Mouse (Mus musculus) hindbrain, embryonic 14.5 days (tissue): ENCODE measurements around the gene Wdr48. TPM values are rescaled to one million over a fixed set of nuclear protein-coding genes. Genes with fewer than 3 reads are reported as not detected.

Source experiments
- ATAC-seq: fragments of 200-750 bp; cut with Nextera tagmentation; 2 replicates; pipeline ENCODE4 v1.8.0; 2017; ENCODE audit warnings: moderate number of reproducible peaks, mild to moderate bottlenecking, moderate TSS enrichment, moderate library complexity; ENCODE audit not compliant: low FRiP score
- DNase-seq: peaks from one replicate; pipeline ENCODE4 v3.0.0-alpha.2; 2015; ENCODE audit warnings: low spot score
- H3K27ac ChIP-seq: fragments of 300-500 bp; sonication (generic); 2 replicates; pipeline ENCODE4 v1.5.1; 2014; ENCODE audit warnings: mild to moderate bottlenecking, moderate library complexity
- H3K27me3 ChIP-seq: fragments of 300-500 bp; sonication (generic); 2 replicates; pipeline ENCODE4 v1.6.1; 2014; ENCODE audit warnings: mild to moderate bottlenecking, low read length, mixed read lengths; ENCODE audit not compliant: control insufficient read depth, insufficient read depth
- H3K36me3 ChIP-seq: fragments of 300-500 bp; sonication (generic); replicated peaks from 2 replicates; pipeline ENCODE4 v1.6.1; 2014; ENCODE audit not compliant: control insufficient read depth, insufficient read depth
- H3K4me1 ChIP-seq: fragments of 300-500 bp; sonication (generic); replicated peaks from 2 replicates; pipeline ENCODE4 v1.6.1; 2014; ENCODE audit warnings: antibody characterized with exemption, low read length, mixed read lengths; ENCODE audit not compliant: control insufficient read depth, insufficient read depth
- H3K4me2 ChIP-seq: fragments of 300-500 bp; sonication (generic); replicated peaks from 2 replicates; pipeline ENCODE4 v1.6.1; 2014; ENCODE audit warnings: mild to moderate bottlenecking, moderate library complexity
- H3K4me3 ChIP-seq: fragments of 300-500 bp; sonication (generic); replicated peaks from 2 replicates; pipeline ENCODE4 v1.5.1; 2014; ENCODE audit warnings: mild to moderate bottlenecking, low read length
- H3K9ac ChIP-seq: fragments of 300-500 bp; sonication (generic); 2 replicates; pipeline ENCODE4 v1.6.1; 2014
- H3K9me3 ChIP-seq: fragments of 300-500 bp; sonication (generic); 2 replicates; pipeline ENCODE4 v1.6.1; 2016; ENCODE audit warnings: low read length; ENCODE audit not compliant: control insufficient read depth
- WGBS: fragments of 180-500 bp; shearing (Covaris S2); extraction: QIAGEN DNeasy Blood & Tissue Kit; methylation state at CpG from one replicate; pipeline ENCODE4 v1.1.7; 2014; 5-methylcytosine and 5-hydroxymethylcytosine counted together
- polyA plus RNA-seq: library from polyadenylated mRNA; unstranded; fragments of >200 nt; fragmentation: Nextera tagmentation; extraction: Ambion mirVana; gene quantifications from 2 replicates; pipeline ENCODE4 v1.2.1, GENCODE M21; 2014

Gene Wdr48
- polyA plus RNA-seq, 1 experiment from 2014 or later: 66.9 TPM

DNA sequence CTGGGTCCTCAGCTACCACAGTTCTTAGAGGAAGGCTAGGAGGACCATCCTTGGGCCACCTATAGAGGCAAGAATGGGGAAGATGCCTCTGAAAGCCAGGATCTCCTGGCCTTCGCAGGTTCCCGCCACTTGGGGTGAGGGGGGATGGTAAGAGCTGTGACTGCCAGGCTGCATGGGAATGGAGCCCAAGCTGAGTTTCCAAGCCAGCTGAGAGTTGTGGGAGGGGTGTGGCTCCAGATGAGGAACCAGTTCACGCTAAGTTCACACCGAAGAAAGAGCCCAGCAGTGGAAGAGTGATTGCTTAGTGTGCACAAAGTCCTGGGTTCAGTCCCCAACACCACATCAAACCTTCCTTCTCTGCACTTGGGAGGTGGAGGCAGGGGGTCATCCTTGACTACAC lies 67.5 kb downstream of the Wdr48 start:
- H3K4me3 ChIP-seq: no peak overlapping the region
- ATAC-seq: no peak
- H3K36me3 ChIP-seq: no peaks in the 10 kb centered on the region
- H3K27ac ChIP-seq: no peak overlapping the region
- H3K4me1 ChIP-seq: peaks cover 4% of the 10 kb centered on the region; the same call in 1 of the 2 replicates
- no peak for DNase-seq
- no peaks in the 10 kb centered on the region for H3K27me3 ChIP-seq
- H3K9me3 ChIP-seq: no peaks in the 10 kb centered on the region
- H3K9ac ChIP-seq: no peak overlapping the region
- no peak overlapping the region for H3K4me2 ChIP-seq
- 77% methylated on average over 4 of the region's 4 CpGs for WGBS

DNA sequence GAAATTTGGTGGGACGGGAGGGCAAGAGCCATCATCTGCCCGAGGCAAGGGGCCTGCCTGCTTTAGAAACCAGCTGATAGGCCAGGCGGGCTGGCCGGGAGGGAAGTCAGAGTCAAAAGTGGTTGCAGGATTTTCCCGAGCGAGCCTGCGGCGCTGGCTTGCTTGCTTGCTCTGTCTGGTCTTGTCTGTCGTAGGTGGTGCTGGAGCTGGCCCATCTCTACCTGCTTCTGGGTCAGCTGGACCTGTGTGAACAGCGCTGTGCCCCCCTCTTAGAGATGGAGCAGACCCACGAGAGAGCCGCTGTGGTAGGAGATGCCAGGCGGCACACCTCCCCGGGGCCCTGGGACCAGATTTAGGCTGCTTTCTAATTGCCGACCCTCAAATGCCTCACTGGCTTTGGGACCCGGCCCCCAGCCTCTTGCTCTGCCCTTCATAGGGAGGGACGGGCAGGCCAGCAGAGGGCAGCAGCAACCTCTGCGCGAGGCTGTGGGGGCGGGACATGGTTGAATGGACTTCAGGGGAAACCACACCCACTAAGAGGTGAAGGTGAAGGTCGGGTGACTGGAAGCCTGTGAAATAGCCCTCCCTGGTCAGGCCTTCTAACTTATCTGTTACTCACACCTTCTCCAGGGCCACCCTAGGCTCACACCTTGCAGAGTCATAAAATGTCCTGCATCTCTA lies 68.4 kb downstream of the Wdr48 start:
- no peaks in the 10 kb centered on the region for H3K36me3 ChIP-seq
- no peaks in the 10 kb centered on the region for H3K9me3 ChIP-seq
- H3K27ac ChIP-seq: no peak overlapping the region
- WGBS: 17% methylated on average over 21 of the region's 21 CpGs
- H3K27me3 ChIP-seq: no peaks in the 10 kb centered on the region
- no peak overlapping the region for H3K4me2 ChIP-seq
- H3K4me1 ChIP-seq: peaks cover 4% of the 10 kb centered on the region; the same call in 1 of the 2 replicates
- DNase-seq (peak; percentile 53), ATAC-seq (no peak)
- H3K4me3 ChIP-seq: no peak overlapping the region
- no peak overlapping the region for H3K9ac ChIP-seq

DNA sequence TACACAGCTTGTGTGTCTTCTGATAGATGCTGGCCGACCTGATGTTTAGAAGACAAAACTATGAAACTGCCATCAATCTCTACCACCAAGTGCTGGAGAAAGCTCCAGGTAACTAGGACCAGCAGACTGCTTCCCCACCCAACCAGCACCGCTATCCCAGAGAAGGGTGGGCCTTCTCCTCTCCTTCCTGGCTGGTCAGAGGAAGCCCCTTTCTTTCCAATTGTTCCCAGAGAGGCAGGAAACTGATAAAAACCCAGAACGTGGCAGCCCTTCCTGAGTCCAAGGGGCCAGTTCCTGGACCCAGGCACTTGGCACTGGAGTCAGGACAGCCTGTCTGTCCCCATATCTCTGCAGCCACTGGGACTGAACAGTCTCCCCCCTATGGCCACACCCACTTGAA lies 69.5 kb downstream of the Wdr48 start:
- 83% methylated on average over 3 of the region's 3 CpGs for WGBS
- Histone ChIP-seq H3K9ac (no peak overlapping the region), H3K4me2 (no peak overlapping the region), H3K27me3 (no peaks in the 10 kb centered on the region), H3K4me1 (peaks cover 4% of the 10 kb centered on the region; the same call in 1 of the 2 replicates), H3K27ac (no peak overlapping the region), H3K9me3 (no peaks in the 10 kb centered on the region), H3K36me3 (no peaks in the 10 kb centered on the region), H3K4me3 (no peak overlapping the region)
- DNase-seq: no peak
- ATAC-seq: no peak

DNA sequence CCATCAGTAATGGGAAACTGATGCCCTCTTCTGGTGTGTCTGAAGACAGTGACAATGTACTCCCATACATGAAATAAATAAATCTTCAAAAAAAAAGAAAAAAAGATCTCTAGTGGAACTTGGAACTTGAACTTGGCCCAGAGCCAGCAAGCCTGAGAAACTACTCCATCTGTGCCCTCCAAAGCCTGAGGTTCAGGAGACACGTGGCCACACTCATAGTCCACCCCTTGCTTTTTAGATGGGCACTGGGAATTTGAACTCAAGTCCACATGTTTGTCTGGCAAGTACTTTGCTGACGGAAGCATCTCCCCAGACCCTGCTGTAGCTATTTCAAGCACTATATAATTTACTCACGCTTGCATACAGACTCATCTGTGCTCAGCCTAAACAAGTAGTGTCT lies 70.5 kb downstream of the Wdr48 start:
- no peaks in the 10 kb centered on the region for H3K9me3 ChIP-seq
- peaks cover 4% of the 10 kb centered on the region; the same call in 1 of the 2 replicates for H3K4me1 ChIP-seq
- no peak overlapping the region for H3K4me2 ChIP-seq
- WGBS: 77% methylated on average over 3 of the region's 3 CpGs
- no peak overlapping the region for H3K4me3 ChIP-seq
- DNase-seq (no peak), ATAC-seq (no peak)
- H3K9ac ChIP-seq: no peak overlapping the region
- no peaks in the 10 kb centered on the region for H3K36me3 ChIP-seq
- H3K27me3 ChIP-seq: no peaks in the 10 kb centered on the region
- H3K27ac ChIP-seq: no peak overlapping the region

DNA sequence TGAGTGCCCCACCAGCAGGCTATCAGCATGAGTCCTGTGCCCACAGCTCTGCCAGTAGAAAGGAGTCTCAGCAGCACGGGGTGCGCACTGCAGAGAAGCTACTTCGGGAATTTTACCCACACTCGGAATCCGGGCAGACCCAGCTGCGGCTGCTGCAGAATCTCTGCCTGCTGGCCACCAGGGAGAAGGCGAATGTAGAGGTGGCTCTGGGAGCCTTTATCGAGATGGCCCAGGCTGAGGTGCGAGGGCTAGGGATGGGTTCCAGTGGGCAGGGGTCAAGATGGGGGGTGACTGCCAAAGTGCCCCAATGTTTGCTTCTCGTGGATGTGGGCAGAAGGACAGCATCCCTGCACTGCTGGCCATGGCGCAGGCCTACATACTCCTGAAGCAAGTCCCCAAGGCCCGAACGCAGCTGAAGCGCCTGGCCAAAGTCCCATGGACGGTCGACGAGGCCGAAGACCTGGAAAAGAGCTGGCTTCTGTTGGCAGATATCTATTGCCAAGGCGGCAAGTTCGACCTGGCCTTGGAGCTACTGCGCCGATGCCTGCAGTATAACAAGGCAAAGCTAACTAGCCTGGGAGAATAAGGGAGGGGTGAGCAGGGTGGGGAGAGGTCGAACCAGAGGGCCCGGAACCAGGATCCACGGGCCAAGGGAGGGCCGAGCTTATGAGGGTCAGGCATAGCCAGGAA lies 71.7 kb downstream of the Wdr48 start:
- no peak overlapping the region for H3K4me2 ChIP-seq
- no peak for ATAC-seq
- H3K4me3 ChIP-seq: no peak overlapping the region
- DNase-seq: no peak
- H3K9ac ChIP-seq: no peak overlapping the region
- 88% methylated on average over 26 of the region's 26 CpGs for WGBS
- H3K27me3 ChIP-seq: no peaks in the 10 kb centered on the region
- peaks cover 12% of the 10 kb centered on the region for H3K4me1 ChIP-seq
- H3K36me3 ChIP-seq: no peaks in the 10 kb centered on the region
- no peak overlapping the region for H3K27ac ChIP-seq
- H3K9me3 ChIP-seq: no peaks in the 10 kb centered on the region

DNA sequence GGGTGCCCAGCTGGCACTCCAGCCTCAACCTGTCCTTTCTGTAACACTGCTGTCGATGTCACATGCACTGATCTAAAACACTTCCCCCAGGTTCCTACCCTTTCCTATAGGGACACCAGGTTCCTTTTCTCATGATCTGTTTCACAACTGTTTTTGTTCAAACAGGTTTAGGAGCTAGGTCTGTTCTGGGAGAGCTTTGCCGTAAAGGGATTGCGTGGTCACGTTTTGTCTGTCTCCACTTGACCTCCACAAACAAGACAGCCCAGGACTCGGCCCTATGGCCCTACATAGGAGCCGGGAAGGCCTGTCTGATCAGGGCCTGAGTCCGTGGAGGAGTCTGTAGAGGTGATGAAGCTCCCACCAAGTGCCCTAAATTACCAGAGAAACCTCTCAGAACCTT lies 75.1 kb downstream of the Wdr48 start:
- Histone ChIP-seq H3K27me3 (no peaks in the 10 kb centered on the region), H3K27ac (no peak overlapping the region), H3K9me3 (no peaks in the 10 kb centered on the region), H3K4me2 (no peak overlapping the region), H3K9ac (no peak overlapping the region), H3K36me3 (no peaks in the 10 kb centered on the region), H3K4me1 (peaks cover 14% of the 10 kb centered on the region), H3K4me3 (no peak overlapping the region)
- DNase-seq: no peak
- no peak for ATAC-seq
- 83% methylated on average over 7 of the region's 7 CpGs for WGBS

DNA sequence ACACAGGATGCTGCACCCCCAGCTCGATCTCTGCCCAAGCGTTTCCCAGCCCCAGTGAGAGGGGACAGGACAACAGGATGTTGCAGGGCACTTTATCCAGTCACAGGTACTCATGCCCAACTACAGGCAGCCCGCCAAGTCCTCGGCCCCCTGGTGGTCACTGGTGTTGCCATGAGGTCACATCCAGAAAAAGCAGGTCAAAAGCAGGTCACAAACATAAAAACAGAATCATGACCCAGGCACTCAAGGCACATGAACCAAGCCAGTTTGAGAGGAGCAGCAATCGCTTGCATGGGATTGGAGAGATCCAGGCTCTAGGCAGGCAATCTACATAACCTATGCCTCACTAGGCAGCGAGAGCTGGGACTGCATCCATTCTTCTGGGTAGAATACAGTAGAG lies 75.5 kb downstream of the Wdr48 start:
- no peaks in the 10 kb centered on the region for H3K36me3 ChIP-seq
- DNase-seq (no peak), ATAC-seq (no peak; the same call in 1 of the 2 replicates)
- no peaks in the 10 kb centered on the region for H3K27me3 ChIP-seq
- no peak overlapping the region for H3K4me3 ChIP-seq
- H3K27ac ChIP-seq: peak overlapping the region; percentile 27; the same call in 1 of the 2 replicates
- 39% methylated on average over 6 of the region's 6 CpGs for WGBS
- no peak overlapping the region for H3K9ac ChIP-seq
- no peak overlapping the region for H3K4me2 ChIP-seq
- H3K4me1 ChIP-seq: peaks cover 14% of the 10 kb centered on the region
- H3K9me3 ChIP-seq: no peaks in the 10 kb centered on the region

DNA sequence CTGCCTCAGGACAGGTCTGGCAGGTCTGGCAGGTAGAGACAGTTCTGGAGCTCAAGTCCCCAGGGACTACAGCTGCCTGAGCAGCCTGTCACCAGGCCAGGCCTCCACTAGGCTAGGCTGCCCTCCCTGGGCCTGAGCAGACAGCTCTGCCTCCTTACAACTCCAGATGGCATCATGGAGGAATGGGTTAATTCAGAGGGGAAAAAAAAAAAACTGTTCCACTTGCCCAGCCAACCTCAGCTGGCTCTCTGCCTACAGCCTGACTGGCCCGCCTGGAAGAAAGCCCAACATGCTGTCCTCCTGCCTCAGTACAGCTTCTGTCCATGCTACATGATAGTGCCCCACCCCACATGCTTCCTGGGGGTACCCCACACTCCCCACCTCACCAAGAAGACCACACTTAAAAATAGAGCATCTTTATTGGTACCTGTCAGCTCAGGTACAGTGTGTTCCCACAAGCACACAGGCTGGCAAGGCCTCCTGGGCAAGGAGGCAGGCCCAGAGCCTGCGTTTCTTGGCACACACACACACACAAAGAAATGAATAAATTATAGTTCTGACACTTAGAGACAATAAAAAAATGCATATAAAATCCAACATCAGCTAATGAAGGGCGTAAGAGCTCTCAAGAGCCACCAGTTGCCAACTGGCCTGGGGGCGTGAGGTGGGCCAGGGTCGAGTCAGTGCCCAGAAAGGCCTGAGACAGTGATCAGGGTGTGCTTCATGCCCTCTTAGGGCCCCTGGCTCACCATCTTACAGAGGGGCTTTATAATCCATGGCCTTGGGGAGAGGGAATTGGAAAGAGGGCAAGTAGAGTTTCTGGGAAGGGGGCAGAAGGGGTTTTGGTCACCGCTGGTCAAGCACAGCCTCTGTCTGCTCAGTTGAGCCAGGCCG lies 76.3 kb downstream of the Wdr48 start:
- ATAC-seq (peak; percentile 54), DNase-seq (peak; percentile 70)
- Histone ChIP-seq H3K27ac (peak overlapping the region; percentile 27; the same call in 1 of the 2 replicates), H3K4me2 (no peak overlapping the region), H3K4me1 (peaks cover 14% of the 10 kb centered on the region), H3K36me3 (no peaks in the 10 kb centered on the region), H3K9ac (no peak overlapping the region), H3K9me3 (no peaks in the 10 kb centered on the region), H3K4me3 (no peak overlapping the region), H3K27me3 (no peaks in the 10 kb centered on the region)
- WGBS: 68% methylated on average over 7 of the region's 7 CpGs

DNA sequence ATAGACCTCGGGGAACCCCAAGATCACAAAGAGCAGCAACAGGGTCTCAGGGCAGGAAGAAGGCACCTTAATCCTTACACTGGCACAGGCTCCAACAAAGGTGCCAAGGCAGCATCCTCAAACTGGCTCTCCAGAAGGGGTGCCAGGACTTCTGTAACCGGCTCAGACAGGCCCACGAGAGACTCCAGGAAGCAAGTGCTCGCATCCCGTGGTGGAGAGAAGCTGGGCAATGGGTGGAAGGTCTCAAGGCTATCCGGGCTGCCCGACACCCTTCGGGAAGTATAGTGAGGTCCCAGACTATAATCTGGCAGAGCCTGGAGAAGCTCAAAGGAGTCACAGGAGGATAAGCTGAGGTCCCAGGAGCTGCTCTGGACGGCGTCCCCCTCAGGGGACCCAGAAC lies 77.5 kb downstream of the Wdr48 start:
- no peak for DNase-seq
- Histone ChIP-seq H3K9ac (no peak overlapping the region), H3K4me1 (peaks cover 15% of the 10 kb centered on the region), H3K9me3 (no peaks in the 10 kb centered on the region), H3K27me3 (no peaks in the 10 kb centered on the region), H3K4me2 (no peak overlapping the region), H3K36me3 (no peaks in the 10 kb centered on the region), H3K4me3 (no peak overlapping the region), H3K27ac (no peak overlapping the region)
- WGBS: 94% methylated on average over 10 of the region's 10 CpGs
- ATAC-seq: no peak
